Mouse (Mus musculus) embryonic fibroblast, embryonic 13.5 days (primary cell): Measurements from ENCODE around the gene Tanc2.

Experiments
- CTCF ChIP-seq: IDR thresholded peaks from 2 replicates; pipeline ENCODE4 v1.5.1; 2011; ENCODE audit warnings: mild to moderate bottlenecking, control low read depth, low read length, moderate library complexity, borderline replicate concordance; ENCODE audit not compliant: insufficient read depth
- POLR2A ChIP-seq: IDR thresholded peaks from 2 replicates; pipeline ENCODE4 v1.6.1; 2011; ENCODE audit warnings: low read depth, mild to moderate bottlenecking, control low read depth, low read length, moderate library complexity

- TF ChIP-seq POLR2A (no peak), CTCF (no peak)
These were observed 354.4 kb downstream of the Tanc2 start for GRCm38 (mm10) chr11:105944126-105944621.
